Mouse (Mus musculus): ENCODE data around the gene Agmat.
A peak's percentile ranks its signal among the peaks of the same experiment; 100 is the strongest.

Agmat gene

DNA sequence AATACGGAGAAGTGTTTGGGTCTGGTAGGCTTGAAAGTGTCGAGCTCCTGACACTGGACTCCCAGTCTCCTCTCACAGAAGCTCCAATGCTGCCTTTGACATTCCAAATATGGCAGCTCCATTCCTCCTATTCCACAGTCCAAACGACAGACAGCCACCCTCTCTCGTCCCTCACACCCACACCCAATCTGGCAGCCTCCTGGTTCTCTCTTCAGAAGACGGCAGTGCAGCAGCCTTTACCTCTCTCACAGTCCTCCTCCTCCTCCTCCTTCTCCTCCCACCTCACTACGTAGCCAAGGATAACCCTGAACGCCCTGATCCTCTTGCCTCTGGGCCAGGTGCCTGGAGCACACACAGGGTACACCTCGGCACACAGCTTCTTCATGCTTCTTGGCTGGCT is 33.4 kb downstream of the Agmat start:
- no peak for DNase-seq (ENCODE audit: extremely low read depth, low read depth)

DNA sequence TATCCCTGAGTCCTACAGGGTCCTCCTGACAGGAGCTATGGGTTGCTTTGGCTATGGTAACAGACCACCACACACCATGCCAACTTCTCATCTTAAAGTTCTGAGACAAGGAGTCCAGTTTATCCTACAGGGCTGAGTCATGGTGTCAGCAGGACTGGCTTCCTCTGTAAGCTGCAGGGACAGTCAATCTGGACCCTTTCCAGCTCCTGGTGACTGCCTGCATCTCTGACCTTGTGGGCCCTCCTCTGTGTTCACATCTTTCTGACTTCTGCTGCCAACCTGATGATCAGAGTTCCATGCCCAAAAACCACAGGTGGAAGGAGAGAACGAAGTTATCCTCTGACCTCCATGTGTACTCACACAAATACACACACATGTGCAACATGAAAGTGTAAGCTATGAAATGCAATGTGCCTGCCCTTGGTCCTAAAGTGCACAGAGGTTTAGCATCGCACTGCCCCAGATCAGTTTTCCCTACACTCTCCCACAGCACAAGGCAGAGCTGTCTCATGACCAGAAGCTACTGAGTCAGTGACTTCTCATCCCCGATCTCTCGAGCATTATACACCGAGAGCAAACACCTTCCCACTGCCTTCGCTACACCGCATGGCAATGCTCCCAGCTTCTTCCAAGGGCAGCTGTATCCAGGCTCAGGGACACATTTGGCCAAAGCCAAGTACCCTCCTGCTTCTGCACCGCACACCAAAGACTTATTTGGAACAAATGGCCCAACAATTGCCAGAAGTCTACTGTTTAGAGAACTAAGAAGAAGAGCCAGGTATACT is 34.9 kb downstream of the Agmat start:
- no peak for DNase-seq (ENCODE audit: extremely low read depth, low read depth)

DNA sequence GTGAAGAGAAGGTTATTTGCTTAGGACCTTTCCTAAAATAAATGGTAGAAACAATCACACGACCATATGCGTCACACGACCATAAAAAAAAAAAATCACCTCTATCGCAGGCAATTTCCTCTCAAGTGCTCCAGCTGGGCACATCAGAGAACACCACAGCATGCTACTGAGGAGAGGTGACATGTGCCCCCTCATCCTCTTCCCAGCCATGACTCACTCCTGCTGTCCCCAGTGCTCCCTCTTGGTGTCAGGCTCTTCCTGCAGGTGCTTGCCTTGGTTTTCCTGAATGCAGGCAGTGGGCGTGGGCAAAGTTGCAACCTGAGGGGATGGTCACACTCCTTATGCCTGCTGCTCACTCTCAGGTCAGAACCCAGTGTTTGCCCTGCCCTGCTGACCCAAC is 38.4 kb downstream of the Agmat start:
- DNase-seq (ENCODE audit: extremely low read depth, low read depth), result no peak

DNA sequence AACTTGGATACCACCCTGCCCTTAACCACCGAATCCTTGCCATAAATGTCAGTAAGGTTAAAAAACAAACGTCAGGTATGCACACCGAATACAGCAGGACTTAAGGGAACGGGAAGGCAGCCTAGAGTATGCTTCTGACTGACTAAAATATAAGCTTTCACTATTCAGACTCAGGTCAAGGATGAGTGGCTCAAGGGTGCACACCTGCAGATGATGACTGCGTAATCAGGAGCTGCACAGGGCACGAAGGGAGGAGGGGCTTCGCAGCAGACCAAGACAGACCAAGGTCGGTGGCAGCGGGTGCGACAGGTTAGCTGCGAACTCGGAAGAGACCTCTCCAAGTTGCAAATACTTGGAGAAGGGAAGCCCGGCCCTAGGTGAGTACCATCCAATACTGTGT is 39.7 kb downstream of the Agmat start:
- no peak for DNase-seq (ENCODE audit: extremely low read depth, low read depth)

DNA sequence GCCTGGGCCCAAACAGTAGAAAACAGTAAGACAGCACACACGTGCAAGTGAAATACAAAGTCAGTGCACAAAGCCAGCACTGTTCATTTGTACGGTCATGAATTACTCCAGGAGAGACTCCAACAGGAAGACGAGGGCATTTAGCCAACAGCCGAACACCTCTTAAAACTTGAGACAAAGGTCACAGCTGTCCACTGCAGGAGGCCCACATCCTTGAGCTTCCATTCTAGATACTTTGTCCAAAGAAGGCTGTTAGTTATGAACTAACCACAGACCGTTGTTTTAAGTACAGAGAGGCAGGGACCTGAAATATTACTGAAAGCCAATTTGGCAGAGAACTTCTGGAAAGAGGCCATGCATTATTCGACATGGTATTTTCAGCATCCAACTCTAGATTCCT is 40.6 kb downstream of the Agmat start:
- DNase-seq (ENCODE audit: extremely low read depth, low read depth), result no peak

DNA sequence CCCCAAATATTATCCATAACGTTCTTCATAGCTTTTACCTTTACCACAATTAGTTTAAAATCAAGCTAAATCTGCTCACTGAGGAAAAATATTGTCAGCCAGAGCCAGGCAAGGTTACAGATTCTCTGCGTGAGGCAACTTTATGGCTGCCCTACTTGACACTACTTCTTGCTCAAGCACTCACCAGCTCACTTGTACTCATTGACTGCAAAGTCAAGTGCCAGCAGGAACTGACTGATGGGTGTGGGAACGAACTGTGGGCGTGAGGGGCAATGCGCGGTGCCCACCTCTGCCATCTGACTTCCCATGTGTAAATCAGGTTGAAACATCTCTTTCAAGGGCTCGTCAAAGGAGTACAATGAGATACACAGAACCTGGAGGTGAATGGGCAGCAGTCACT is 41.0 kb downstream of the Agmat start:
- DNase-seq (ENCODE audit: extremely low read depth, low read depth), result no peak

DNA sequence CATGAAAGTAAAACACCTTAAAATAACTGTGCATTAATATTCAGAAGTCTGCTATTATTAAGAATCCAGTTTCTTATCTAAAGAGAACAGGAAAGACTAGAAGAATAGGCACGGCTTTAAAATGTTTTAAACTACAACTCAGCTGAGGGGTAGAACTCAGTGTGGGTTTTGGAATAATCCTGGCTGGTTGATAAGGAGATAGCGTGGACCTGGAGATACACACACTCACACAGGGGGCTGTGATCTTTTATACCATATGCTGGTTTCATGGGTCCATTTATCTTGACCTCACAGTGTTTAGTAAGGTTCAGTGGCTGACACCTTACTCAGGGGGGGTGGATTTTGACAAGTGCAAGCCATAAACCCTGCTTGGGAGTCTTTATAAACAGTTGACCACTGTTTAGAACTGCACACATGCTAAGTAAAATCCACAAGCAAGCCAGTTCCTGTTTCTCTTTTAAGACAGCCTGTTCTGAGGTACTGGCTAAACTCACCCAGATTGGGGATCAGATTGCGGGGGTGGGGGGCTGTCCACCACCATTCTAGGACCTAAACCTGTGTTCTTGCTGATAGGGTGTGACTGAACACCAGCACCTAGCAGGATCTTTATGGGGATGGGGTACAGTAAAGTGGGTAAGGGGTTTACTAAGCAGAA is 43.2 kb downstream of the Agmat start:
- DNase-seq (ENCODE audit: extremely low read depth, low read depth), result peak; percentile 51

DNA sequence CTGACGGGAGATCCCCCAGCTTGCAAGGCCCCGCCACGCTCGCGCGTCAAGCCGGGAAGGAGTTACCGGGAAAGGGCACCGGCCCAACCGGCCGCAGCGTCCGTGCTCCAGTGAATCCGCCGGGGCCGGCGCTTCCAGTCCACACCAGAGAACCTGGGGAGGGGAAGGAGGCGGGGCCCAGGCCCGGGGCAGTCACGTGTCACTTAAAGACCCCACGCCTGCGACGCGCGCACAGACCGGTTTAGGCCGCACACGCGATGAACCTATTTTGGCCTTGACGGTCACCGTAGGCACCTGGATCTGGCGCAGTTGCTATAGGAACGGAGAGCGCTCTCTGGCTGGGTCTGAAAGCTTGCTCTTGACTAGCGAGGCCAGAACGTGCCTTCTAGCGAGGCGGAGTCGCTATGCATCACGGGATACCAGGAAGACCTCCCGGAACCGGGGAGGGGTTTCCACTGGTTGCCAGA is 44.1 kb downstream of the Agmat start, which contains the start of gene Dnajc16:
TSS of gene Dnajc16 (minus strand) at position 408 of the 467 bp plus-strand sequence.
- peak; percentile 100 for DNase-seq (ENCODE audit: extremely low read depth, low read depth)

DNA sequence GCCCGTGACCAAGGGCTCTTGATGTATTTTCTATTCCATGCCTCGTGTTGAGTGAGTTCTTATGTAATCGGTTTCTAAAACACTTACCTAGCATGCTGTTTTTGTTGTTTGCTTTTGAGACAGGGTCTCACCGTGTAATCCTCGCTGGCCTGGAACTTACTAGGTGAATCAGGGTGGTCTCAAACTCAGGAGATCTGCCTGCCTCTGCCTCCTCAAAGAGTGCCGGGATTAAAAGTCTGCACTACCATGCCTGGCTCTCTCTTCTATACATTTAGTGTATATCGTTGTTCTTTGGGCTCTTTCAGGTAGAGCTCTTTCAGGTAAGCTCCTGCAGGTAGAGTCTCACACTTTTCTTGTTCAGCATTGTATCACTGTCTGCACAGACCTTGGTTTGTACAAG is 45.0 kb downstream of the Agmat start:
- DNase-seq (ENCODE audit: extremely low read depth, low read depth), result no peak

DNA sequence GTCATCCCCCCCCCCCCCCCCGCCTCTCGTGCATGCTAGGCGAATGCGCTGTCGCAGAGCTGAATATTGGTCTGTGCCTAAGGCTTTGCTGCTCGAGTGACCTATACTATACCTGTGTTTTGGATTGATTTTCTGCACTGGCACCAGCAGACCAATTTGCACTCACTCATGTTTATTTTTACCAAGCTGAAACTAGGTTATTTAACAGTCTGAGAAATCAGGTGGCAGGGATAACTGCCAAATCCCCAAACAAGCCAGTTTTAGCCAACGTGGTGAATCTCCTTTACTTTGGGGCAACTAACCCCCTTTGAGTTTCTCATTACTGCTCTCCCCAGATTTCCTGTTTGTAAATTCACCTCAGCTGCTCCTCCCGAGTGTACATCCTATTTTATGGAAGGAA is 45.5 kb downstream of the Agmat start:
- DNase-seq (ENCODE audit: extremely low read depth, low read depth), result no peak

DNA sequence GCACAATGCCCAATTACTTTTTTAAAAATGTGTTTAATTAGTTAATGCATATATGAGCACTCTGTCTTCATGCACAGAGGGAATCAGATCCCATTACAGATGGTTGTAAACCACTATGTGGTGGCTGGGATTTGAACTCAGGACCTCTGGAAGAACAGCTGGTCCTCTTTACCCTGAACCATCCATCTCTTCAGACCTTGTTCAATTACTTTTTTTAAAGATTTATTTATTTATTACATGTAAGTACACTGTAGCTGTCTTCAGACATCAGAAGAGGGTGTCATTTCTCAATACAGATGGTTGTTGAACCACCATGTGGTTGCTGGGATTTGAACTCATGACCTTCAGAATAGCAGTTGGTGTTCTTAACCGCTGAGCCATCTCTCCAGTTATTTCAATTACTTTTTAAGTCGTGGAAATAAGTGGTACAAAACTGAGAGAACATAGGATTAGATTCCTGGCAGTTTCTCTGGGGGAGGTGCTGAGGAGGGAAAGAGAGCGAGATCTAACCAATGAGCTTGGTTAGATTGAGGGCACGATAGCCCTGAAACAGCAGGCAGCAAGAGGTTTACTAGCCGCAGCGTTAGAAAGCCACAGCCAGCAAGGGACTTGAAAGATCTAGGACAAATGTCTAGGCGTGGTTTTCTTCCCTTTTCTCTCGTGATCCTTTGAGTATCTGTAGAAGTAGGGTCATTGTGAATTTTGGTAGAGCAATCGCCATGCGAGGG is 46.2 kb downstream of the Agmat start:
- peak; percentile 82 for DNase-seq (ENCODE audit: extremely low read depth, low read depth)

DNA sequence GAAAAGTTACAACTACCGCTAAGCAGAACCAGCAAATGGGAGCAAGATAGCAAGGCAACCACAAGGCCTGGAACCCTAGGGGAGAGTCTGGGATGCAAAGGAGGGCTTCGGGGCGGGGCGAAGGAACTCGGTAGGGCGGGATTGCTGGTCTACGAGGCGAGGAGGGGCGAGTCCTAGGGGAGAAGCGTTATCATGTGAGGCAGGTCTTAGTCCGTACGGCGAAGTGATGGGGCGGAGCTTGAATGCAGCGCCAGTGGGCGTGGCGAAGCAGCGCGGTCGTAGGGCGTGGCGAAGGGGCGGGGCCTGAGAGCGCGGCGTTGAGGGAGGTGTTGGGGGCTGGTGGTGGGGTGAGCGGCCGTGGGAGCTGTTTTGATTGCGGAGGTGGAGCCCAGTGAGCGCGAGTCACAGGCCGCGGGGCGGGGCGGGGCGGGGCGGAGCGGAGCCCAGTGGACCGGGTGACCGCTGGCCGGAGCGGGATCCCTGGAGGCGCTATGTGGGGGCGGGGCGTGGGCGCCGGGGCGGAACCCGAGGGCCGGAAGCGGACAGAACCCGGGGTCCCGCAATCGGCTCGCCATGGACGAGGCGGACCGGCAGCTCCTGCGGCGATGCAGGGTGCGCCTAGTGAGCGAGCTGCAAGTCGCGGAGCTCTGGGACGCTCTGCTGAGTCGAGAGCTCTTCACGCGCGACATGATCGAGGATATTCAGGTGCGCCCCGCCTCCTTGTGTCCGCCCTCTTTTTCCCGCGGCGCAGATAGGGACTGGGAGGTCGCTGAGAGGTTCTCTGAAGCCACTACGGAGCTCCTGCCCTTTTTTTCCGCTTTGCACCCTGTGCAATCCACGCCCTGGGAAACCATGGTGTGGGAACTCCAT is 47.0 kb downstream of the Agmat start, which contains the start of gene Casp9:
TSS of gene Casp9 (plus strand) at position 331 of the 870 bp plus-strand sequence.
- DNase-seq (ENCODE audit: extremely low read depth, low read depth), result peak; percentile 94

DNA sequence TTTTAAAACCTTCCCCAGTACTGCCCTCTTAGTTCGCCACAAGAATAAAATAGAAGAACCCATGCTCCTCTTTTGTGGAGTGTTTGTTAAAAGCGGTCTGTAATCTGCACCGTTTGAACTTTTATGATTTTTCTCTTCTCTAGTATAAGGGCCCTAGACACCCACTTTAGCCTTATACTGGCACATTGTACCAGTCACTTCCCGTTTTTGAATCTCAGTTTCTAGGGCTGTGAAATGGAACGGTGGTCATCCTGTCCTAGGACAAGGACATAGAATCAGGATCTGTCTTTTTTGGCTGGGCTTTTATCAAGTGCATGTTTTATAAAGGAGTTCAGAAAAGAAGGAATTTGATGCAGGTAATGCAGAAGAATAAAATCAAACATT is 47.7 kb downstream of the Agmat start:
- no peak for DNase-seq (ENCODE audit: extremely low read depth, low read depth)

DNA sequence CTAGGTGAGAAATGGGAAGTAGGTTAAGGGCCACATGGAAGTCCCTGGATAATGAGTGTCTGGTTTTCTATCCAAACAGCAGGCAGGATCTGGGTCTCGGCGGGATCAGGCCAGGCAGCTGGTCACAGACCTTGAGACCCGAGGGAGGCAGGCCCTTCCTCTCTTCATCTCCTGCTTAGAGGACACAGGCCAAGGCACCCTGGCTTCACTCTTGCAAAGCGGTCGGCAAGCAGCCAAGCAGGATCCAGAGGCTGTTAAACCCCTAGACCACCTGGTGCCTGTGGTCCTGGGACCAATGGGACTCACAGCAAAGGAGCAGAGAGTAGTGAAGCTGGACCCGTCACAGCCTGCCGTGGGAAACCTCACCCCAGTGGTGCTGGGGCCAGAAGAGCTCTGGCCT is 49.9 kb downstream of the Agmat start:
- DNase-seq (ENCODE audit: extremely low read depth, low read depth), result no peak

DNA sequence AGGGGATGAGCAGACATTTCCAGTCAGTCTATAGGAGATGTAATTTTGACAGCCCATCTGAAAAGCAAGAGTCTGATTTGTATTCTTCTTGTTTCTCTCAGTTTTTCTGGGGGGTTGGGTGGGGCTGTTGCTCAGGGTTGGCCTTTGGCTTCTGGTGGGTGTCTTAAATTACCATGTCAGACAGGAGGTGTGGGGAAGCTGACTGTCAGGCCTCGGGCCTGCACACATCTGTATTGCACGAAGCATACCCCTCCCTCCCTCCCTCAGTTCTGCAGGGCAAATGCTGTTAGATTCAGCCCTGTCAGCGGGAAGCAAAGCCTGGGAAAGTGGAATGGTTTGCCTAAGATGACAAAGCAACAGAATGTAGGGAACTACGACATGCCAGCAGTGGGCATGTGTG is 50.5 kb downstream of the Agmat start:
- no peak for DNase-seq (ENCODE audit: extremely low read depth, low read depth)

DNA sequence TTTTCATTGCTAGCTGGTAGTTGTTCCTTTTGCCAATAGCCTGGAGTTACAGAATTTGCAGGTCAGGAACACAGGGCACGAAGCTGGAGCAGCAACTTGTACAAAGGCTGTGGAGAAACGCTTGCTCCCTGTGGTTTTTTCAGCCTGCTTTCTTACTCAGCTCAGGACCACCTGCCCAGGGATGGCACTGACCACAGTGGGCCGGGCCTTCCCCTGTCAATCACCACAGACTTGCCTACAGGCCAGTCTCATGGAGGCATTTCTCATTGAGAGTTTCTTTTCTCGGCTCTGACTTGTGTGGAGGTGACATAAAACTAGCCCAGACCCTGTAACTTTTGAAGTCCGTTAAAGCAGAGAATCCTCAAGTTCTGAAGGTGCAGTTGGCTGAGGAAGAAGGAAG is 51.1 kb downstream of the Agmat start:
- no peak for DNase-seq (ENCODE audit: extremely low read depth, low read depth)

DNA sequence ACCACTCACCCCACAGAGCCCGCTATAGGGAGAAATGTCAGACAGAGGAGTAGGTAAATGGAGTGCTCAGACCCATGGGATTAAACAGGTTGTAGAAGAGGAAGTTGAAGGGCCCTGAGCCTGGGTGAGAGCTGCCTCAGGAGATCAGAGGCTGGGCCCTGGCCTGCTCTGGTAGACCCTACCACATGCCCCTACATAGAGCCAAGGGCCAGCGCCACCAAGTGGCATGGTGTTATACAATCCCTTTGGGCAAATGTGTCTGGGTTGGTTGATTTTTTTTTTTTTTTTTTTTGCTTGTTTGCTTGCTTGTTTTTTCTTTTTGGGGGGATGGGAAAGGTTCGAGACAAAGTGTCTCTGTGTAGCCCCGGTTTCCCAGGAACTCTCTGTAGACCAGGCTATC is 57.6 kb downstream of the Agmat start:
- DNase-seq (ENCODE audit: extremely low read depth, low read depth), result no peak

DNA sequence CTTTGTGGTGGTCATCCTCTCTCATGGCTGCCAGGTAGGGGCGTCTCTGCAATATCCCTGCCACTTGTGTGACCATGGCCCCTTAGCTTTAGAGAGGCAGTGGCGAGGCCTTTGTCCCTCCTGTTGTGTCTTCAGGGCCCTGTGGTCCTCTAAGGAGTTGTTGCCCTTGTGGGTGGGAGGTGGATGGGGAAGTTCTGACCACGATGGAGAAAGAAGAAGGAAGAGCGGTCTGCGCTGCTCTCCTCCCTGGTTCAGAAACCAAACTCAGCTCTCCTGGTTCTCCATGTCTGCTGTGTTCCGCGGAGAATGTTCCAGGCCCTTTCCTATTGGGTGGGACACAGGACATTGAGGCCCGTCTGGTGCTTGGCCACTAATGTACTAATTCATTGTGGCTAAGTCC is 59.4 kb downstream of the Agmat start:
- DNase-seq (ENCODE audit: extremely low read depth, low read depth), result no peak

All from MEL-GATA-1-ER (cell line).